Mouse (Mus musculus): ENCODE measurements around the gene Plcb1.

Gene Plcb1

DNA sequence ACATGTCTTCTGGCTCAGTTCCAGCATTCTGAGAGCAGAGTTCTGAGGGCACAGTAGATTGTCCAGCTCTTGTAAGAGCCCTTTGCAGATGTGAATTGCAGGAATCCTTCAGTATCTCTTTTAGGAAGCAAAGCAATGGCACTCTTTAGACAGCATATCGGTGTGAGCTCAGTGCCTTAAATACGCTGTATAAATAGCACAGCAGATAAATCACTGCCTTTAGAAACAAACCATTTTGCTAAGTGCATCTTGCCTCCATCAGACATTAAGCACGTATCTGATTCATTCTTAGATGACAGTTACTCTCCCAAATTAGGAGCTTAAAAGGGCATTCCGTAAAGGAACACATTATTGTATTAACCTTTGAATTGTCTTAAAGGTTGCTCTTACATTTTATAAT, 416.5 kb downstream of the Plcb1 start:
- DNase-seq (ENCODE audit: low read depth, low spot score) = no peak

DNA sequence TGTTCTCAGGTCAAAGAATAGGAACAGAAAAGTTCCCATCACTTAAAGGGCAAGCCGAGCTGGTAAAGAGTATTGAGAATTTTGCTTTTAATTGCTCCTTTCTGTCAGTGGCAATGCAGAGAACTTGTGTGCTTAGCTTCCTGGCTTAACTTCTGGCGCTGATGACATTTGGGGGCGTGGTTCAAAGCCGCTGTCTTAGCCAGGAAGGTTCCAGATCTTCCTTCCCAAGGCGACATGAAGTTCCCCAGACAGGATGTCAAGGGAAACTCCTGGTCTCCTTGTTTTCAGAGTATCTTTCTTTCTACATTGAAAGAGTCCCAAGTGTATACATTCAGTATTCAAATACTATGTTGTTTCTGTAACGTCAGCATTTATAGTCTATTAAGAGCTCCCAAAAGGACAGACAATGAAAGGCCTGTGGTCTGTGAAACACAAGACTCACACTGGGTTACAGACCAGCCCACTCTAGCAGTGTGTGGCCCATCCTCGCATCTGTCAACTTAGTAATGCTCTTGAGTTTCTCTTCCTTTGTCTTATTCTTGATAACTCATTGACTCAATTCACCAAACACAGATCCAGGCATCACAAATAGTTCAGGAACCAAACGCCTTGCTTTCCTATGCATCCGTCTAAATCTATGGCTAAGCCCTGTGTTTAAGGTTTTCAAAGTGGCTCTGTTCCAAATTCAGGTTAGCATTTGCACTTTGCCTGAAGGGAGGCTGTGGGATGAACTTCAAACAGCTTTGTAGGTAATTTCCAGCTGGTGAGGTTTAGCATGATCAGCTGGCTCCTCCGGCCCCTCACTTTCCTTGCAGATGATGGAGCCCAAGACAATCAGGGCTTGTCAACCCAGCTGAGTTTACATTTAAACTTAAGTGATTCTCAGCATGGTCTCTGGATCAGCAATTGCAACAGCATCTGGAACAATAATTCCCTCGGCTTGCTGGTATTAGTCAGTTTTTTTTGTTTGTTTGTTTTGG, 418.6 kb downstream of the Plcb1 start:
- DNase-seq (ENCODE audit: low read depth, low spot score) = no peak

DNA sequence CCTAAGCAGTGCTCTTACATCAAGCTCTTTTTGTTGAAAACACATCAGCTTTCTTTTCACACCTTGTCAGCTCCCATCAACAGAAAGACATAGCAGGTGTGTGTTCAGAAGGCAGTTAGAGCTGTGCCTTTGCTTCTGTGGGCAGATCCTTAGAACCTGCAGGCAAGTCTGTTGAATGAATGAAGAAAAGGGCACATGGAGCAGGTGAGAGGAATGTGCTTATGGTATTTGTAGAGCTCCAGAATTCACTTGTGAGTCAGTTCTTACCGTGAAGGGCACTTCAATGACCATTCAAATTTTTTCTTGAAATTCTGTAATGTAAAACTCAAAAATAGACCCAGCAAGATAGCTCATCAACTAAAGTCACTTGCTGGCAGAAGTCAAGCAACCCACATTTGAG, 423.0 kb downstream of the Plcb1 start:
- no peak for DNase-seq (ENCODE audit: low read depth, low spot score)

DNA sequence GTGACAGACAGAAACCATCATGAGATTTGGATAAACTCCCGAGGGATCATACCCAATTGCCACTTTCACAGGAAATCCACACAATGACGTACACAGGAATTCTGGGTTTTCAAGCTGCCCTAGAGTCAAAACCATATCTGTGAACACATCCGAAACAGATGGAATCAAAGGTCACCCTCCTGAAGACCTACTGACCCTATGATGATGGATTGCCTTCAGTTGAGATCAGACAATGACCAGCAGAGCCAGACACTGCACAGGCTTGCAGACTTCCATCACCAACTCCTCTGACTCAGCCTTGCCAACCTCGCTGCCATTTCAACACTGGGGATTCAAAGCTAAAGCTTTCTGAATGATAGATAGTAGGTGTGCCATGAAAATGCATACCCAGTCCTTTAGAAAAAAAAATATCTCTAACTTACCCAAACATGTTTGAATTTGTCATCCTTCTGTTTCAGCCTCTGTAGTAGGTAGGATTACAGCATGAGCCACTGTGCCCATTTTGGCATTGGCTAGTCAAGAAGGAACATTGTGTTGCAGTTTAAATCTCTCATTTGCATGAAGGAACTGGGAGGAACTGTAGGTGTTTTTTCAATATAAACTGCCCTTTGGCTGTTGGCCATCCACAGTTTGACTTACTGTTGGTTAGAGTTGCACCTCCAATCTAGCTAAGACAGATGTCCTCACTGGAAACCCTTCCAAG, 429.0 kb downstream of the Plcb1 start:
- no peak for DNase-seq (ENCODE audit: low read depth, low spot score)

DNA sequence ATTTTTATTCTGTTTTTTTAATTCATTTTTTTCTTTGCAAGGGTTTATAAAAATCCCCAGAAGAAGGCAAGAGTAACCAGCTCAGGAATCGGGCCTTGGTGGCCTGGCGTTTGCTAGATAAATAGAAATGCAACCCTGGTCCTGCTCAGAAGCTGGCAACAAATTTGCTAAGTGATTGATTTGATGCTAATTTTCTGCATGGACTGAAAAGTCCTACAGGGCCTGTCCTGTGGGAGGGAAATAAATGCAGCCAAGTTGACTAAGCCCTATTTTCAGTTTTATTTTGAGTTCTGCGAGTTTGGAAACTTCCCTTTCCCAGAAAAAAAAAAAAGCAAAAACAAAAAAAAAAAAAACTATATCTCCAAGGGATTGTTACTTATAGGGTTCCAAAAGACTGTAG, 433.5 kb downstream of the Plcb1 start:
- no peak for DNase-seq (ENCODE audit: low read depth, low spot score)

DNA sequence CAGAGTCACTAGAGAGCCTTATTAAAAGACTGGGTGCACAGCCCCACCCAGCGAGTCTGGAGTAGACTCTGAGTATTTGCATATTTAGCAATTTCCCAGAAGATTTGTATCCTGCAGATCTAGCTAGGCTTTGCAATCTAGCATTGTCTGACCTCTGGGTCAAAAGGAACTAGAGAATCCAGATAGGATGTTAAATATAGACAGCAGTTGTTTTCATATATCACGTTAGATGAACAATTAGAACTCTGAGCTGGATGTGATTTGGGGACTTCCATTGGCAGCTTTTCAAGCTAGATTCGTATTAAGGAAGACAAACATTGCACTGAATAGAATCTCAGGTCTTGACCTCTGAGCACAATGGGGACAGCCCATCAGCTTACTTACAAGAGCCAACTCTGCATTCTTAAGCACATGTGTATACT, 439.7 kb downstream of the Plcb1 start:
- no peak for DNase-seq (ENCODE audit: low read depth, low spot score)

DNA sequence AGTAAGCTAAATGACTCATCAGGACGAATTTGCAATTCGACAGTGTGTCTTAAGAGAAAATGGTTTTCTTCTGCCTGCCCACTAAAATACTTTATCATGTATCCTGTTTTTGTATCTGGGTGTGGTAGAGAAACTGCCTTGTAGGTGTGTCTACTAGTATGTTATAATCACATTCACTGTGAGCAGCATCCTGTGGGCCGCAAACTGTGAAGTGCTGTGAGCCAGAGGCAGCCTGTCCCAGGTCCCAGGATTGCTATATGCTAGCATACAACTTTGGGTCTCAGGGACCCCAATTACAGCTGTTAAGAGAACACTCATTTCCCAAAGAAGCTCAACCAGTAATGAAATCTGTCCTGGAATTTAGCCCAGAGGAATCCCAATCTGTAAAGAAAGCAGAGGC, 444.4 kb downstream of the Plcb1 start:
- no peak for DNase-seq (ENCODE audit: low read depth, low spot score)

DNA sequence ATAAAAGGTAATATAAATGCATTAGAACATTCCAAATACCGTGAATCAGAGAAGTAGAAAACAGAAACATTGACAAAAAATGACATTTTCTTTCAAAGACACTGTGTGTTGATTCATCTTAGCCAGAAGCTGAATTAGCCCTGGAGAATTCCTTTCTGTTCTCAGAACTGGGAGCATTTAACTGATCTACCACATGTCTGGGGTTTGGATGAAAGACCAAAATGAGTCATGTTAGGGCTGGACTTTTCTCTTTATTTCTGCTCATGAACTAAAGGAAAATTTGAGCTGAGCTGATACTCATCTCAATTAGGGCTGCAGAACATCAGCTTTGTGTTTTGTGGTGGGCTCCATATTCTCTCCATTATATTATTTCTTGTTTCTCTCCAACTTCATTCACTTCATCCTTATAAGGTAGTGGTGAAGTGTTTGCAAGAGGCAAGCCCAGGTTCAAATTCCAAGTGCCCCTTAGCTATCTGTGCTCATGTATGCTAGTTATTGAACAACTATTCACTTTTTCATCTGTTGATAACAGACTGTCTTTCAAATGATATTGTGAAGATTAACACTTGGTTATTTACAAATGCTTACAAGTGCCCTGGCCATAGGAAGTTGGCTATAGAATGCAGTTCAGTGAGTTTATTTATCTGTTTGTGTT, 456.9 kb downstream of the Plcb1 start:
- no peak for DNase-seq (ENCODE audit: low read depth, low spot score)

DNA sequence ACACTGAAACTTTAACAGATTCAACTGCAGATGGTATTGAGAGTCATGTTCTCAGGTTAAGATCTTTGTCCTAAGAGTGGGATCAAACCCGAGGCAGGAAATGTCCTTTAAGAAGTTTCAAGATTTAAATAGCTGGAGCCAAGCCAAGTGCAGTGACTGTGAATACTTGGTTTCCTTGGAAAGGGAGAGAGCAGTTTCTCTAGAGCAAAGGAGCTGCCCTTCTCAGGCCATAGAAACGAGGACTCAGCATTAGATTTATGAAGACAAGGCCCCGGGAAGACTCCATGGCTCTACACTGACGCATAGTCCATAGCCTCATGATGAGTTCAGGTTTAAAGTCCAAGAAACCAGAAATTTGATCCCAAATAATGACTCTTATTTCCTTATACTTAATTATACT, 457.9 kb downstream of the Plcb1 start:
- DNase-seq (ENCODE audit: low read depth, low spot score) = no peak

DNA sequence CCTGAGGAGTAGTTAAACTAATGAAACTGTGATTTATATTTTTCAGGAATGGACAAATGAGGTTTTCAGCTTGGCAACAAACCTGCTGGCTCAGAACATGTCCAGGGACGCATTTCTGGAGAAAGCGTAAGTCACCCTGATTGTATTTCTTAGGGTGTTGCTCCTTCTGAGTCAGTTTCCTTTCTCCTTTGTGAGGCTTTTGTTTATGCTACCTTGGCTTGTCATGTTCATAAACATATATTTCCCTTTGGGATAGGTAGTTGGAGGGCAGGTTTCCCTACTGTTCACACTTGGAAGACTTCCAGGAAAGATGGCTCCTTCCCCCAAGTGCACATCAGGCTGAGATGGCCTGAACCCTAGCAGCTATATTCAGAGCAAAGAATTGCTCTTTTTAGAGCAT, 464.1 kb downstream of the Plcb1 start:
- no peak for DNase-seq (ENCODE audit: low read depth, low spot score)

DNA sequence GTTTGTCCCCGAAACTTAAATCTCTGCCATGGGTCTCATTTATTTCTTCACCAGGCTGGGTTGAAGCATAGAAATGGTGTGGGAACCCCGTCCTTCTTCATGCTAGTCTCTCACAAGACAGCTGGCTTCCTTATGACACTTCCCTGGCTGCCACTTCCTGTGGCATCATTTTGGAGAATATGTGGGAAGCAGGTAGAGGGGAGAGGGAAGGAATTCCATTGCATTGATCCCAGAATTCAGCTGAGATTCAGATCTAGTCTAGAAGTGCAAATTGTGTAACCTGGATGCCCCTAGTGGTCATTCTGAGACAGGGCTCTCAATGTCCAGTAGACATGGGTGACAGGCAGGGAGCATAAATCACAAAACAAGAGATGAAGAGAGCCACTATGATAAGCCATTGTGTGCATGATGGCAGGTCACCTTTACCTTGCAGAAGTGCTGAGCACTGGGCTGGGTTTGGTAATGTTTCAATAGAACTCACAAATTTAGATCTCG, 466.0 kb downstream of the Plcb1 start:
- peak; percentile 32 for DNase-seq (ENCODE audit: low read depth, low spot score)

DNA sequence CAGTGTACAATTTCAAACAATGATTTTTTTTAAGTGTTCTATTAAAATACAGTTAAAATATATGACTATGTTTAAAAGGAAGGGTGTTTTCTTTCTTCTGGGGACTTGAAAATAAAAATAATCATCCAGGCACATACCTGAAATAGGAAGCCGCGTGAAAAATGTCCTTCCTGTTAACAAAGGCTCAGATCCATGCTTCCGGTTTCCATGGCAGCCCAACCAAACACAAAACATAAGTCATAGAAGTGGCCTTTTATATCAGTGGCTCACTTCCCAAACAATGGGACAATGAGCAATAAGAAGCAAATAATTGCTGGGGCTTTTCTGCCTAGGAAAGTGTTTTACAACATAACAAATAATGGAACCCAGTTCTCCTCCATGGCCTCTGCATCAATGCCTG, 473.3 kb downstream of the Plcb1 start:
- DNase-seq (ENCODE audit: low read depth, low spot score) = no peak

DNA sequence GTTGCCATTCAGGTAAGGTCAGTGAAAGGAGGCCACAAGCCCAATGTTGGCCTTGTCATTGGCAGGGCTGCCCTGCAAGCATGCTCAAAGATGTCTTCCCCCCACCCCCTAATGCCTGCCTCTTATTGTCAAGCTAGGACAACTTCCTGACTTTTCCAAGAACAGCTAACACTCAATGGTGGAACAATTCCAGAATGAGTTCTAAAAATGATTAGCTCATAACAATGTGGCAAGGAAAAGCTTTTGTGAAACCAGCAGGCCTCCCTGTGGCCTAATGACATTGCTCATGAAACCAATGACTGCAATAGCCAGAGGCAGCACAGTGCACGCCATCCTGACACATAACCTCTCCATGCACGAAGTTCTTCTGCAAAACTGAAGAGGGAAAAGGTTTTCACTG, 478.1 kb downstream of the Plcb1 start:
- no peak for DNase-seq (ENCODE audit: low read depth, low spot score)

DNA sequence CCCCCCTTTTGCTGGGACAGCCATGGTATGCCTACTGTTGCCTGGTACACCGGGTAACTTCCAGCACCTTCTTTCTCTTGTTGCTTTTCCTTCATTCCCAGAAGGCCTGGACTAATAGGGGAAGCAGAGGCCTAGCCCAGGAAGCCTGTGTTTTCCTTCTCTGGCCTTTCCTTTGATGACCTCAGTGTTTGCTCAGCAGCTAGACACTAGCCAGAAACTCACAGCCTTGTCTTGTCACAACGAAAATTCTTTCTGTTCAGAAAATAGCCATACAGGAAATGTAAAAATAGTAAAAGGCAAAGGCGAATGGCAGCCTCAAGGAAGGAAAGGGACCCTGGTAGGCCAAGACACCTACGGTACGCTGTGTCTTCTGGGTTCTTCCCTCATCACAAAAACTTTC, 489.1 kb downstream of the Plcb1 start:
- no peak for DNase-seq (ENCODE audit: low read depth, low spot score)

DNA sequence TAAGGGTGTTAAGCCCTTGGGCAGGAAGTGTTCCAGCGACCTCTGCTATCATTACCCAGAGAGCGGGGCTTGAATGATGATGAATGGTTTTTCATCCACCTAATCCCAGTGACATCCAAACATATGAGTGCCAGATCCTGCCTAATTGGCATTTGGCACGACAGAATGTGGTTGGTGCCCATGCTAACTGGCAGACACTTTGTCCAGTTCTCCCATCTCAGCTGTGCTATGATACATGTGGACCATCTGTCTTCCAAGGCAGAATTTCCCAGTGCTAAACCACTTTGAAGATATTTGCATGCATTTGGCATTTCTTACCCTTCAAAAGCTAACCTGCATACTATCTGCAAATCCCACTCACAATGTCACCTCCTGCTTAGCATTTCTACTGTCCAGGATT, 492.6 kb downstream of the Plcb1 start:
- no peak for DNase-seq (ENCODE audit: low read depth, low spot score)

DNA sequence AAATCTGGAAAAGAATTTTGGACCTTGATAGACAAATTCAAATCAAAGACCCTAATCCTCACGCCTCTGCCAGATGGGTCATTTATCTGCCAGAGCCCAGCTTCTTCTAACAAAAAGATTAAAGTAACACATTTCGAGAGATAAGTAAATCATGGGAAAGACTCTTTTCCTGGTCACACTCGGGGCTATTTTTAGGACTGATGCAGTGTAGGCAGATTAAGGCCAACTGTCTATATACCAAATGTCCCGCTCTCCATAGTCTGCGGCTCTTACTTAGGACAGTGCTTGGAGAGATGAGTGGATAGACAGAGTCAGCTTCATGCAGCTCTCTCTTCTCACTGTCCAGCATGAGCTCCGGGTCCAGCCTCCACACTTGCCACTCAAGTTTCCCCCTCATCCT, 493.2 kb downstream of the Plcb1 start:
- no peak for DNase-seq (ENCODE audit: low read depth, low spot score)

DNA sequence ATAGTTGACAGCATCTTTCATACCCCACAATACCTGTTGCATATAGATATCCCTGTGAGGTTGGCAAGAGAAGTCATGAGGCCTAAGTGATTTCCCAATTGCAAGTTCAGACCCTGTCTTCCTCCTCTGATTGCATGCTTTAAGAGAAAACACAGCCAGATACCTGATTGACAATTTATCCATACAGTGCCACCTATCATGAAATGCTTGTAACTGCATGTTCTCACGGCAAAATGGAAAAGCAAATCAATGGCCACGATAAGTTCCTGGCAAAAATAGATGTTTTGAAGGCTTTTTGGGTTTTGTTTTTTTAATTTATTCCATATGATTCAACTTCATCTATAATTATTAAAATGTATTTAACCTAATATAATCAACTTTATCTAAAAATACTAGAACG, 497.9 kb downstream of the Plcb1 start:
- DNase-seq (ENCODE audit: low read depth, low spot score) = peak; percentile 12

DNA sequence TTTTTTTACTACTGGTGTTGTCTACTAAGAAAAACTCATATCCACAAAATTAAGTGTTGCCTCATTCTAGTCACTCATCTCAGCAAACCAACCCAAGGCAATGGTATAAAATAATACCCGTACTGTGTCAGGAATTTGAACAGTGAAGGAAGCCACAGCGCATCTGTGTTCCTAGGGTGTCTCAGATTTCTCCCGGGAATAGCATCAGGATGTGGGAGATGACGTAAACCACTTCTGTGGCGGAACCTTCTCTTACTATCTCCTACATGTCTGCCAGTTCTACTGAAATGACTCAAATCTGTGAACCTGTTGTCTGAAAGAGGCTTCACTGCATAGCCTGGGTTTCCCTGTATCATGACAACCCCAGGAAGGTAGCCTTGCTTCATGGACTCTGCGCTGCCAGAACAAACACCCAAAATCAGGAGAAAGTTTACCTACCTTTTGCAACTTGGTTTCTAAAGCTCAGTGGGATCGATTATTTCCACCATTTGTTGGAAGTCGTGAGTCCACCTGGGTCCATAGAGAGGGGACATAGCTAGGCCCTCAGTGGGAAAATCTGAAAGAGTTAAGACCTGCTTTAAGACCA, 510.4 kb downstream of the Plcb1 start:
- no peak for DNase-seq (ENCODE audit: low read depth, low spot score)

DNA sequence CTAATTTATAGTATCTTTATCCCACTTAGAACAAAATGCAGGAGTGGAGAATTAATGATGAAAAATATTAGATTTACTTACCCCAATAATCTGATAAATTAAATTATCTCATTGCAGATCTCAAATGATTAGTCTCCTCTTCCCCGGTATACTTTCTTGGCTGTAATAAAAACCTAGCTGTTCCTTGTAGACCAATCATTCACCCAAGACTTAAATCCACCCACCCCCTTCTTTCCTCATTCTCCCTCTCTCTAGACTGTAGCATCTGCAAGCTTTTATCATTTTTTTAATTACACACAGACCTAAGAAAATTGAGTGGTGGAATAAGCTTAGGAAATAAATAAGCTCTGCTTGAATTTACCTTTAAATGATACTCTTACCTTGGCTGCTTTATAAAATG, 514.6 kb downstream of the Plcb1 start:
- no peak for DNase-seq (ENCODE audit: low read depth, low spot score)

DNA sequence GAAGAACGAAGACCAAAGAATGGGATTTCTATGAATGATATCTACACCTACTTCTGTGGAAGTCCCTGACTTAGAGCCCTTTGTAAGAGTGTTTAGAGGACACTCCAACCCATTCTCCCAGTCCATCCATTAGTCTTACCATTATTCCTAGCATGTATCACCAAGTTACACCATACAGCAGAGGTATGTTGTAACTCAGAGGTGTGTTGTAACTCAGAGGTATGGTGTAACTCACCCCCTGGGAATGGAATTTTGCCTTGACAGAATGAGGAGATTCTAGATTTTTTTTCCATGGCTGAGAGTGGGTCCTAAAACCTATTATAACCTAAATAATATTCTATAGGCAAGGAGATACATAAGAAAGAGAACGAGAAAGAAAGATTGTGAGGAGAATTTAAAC, 516.6 kb downstream of the Plcb1 start:
- no peak for DNase-seq (ENCODE audit: low read depth, low spot score)

DNA sequence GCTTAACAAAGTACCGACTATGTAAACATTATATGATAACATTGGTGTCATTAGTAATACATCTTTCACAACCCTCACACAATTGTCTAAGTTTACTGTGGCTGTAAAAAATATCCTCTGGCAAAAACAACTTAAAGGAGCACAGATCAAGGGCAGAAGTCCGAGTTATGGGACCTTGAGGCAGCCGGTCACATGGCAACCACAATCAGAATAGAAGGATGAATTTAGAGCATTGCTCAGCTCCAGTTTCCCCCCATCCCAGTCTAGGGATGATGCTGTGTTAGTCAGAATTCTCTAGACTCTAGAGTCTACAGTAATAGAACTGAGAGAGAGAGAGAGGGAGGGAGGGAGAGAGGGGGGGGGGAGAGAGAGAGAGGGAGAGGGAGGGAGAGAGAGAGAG, 519.3 kb downstream of the Plcb1 start:
- DNase-seq (ENCODE audit: low read depth, low spot score) = no peak
